Comparison of ENCODE assay signal across 11 mouse cellular contexts in the genomic region with DNA sequence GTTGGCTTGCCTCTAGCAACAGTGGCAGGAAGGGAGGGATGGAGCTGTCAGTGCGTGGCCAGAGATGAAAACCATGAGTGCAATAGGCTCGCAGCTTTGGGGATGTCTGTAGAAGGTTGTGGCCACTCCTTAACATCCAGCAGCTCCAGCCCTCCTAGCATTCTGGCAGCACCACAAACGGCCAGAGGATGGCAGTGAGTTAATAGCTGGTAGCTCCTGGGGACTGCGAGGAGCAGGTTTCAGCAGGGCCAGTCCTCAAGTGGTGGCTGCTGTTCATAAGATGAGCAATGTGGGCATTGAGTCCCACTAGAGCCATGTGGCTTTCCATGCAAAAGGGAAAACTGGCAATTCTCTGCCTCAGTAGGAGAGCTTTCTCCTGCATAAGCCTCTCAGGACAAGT. TPM values are rescaled to one million over a fixed set of nuclear protein-coding genes. Genes with fewer than 3 reads are reported as not detected.
DNase-seq lines count a peak whose midpoint lies in the region; ATAC-seq and TF ChIP-seq lines count a peak whose summit lies in the region.
"Had no signal": no experiment of that assay in that cellular context is flagged by ENCODE, and none has a peak within 500 bp of the region (broad histone marks: within the 10 kb centered on the region; RNA-seq: fewer than 3 reads in every experiment).

No protein-coding gene starts in this region.

- H3K4me2 ChIP-seq in heart, embryonic 12.5 days, result no peak overlapping the region
- H3K4me2 ChIP-seq: liver, embryonic 13.5 days; neural tube, embryonic 12.5 days had no signal

- H3K9ac ChIP-seq in heart, embryonic 12.5 days, result no peak overlapping the region
- H3K9ac ChIP-seq: liver, embryonic 13.5 days; neural tube, embryonic 12.5 days had no signal

- peak; percentile 47 to 56 for DNase-seq in heart, adult 18-20 months
- DNase-seq in heart, postnatal 25 days (ENCODE audit: low spot score), result no peak
- no peak for DNase-seq in testis, postnatal 10 days (ENCODE audit: low spot score)
- no peak for DNase-seq in spleen, postnatal 14 days (ENCODE audit: low spot score in 2 of 2)
- no peak for DNase-seq in kidney, postnatal 10 days
- DNase-seq in cerebellum, adult 8-10 months, result no peak
- DNase-seq: liver, embryonic 13.5 days had no signal

- intact Hi-C loops in heart, postnatal 25 days (cut with DNase I), result no loop called here

- peak; percentile 43; the same call in 1 of the 2 replicates for ATAC-seq in heart, embryonic 12.5 days (ENCODE audit: insufficient number of reproducible peaks, low FRiP score)

- H3K4me3 ChIP-seq in testis, adult 2 months (ENCODE audit: control insufficient read depth, low read depth, low read length), result no peak overlapping the region
- no peak overlapping the region for H3K4me3 ChIP-seq in heart, embryonic 12.5 days
- H3K4me3 ChIP-seq: liver, embryonic 13.5 days; neural tube, embryonic 12.5 days had no signal

- 7% methylated on average over 4 of the region's 4 CpGs for WGBS in heart, embryonic 12.5 days

- no peaks in the 10 kb centered on the region for H3K4me1 ChIP-seq in testis, adult 2 months (ENCODE audit: control insufficient read depth, insufficient read depth, low read length)
- H3K4me1 ChIP-seq in heart, embryonic 12.5 days (replicated peaks), result peaks cover 54% of the 10 kb centered on the region
- H3K4me1 ChIP-seq: liver, embryonic 13.5 days; neural tube, embryonic 12.5 days had no signal

- H3K27me3 ChIP-seq in testis, adult 2 months (ENCODE audit: control insufficient read depth, insufficient read depth, low read length), result no peaks in the 10 kb centered on the region
- no peaks in the 10 kb centered on the region for H3K27me3 ChIP-seq in heart, embryonic 12.5 days (replicated peaks)
- H3K27me3 ChIP-seq: neural tube, embryonic 12.5 days had no signal

- peak; percentile 36; the same call in 1 of the 2 replicates for TF ChIP-seq CTCF in testis, adult 2 months (IDR thresholded peaks at IDR 0.05; ENCODE audit: control insufficient read depth, insufficient read depth, insufficient replicate concordance, low read depth, low read length)

- no peaks in the 10 kb centered on the region for H3K9me3 ChIP-seq in heart, embryonic 12.5 days (replicated peaks)
- H3K9me3 ChIP-seq: liver, embryonic 13.5 days; neural tube, embryonic 12.5 days had no signal

- H3K36me3 ChIP-seq in testis, adult 2 months (ENCODE audit: control insufficient read depth, insufficient read depth, low read length), result no peaks in the 10 kb centered on the region
- no peaks in the 10 kb centered on the region for H3K36me3 ChIP-seq in heart, embryonic 12.5 days
- H3K36me3 ChIP-seq: liver, embryonic 13.5 days; neural tube, embryonic 12.5 days had no signal

- TF ChIP-seq POLR2A in testis, adult 2 months (IDR thresholded peaks at IDR 0.05; ENCODE audit: control insufficient read depth, low read depth, low read length), result no peak

- H3K27ac ChIP-seq in testis, adult 2 months (ENCODE audit: control insufficient read depth, insufficient read depth, low read depth, low read length), result no peak overlapping the region
- H3K27ac ChIP-seq in heart, embryonic 12.5 days (ENCODE audit: poor library complexity, severe bottlenecking), result no peak overlapping the region
- H3K27ac ChIP-seq: liver, embryonic 13.5 days; neural tube, embryonic 12.5 days had no signal

RNA-seq across cellular contexts. Expression of a gene that starts 24.6 kb away (rescaled TPM):
- total RNA-seq in heart, adult 18-20 months (2021), result under 1 TPM; 0.35 to 0.80 TPM
- 1 to 10 TPM in 1 of 2 experiments, under 1 TPM in 1; 0.98 to 1.1 TPM for total RNA-seq in heart, postnatal 25 days (2021)
- 0.10 TPM in 2 replicates for polyA plus RNA-seq in testis, adult 2 months (2012; rRNA removed)
- polyA plus RNA-seq in heart, embryonic 12.5 days (2016; fragmentation: Nextera tagmentation; extraction: Ambion mirVana), result 24.7 and 28.4 TPM in 2 replicates
- polyA plus RNA-seq: embryonic facial prominence, embryonic 14.5 days; neural tube, embryonic 12.5 days had no signal

Comparison
In these comparisons a context has a peak if more than half of its experiments do, and no peak if none do; other contexts are left out.
1. DNase-seq: peak in heart, adult 18-20 months (2 of 2); none in heart, postnatal 25 days (single experiment), testis, postnatal 10 days (single experiment), spleen, postnatal 14 days (0 of 2), kidney, postnatal 10 days (single experiment) and cerebellum, adult 8-10 months (single experiment).